Mouse (Mus musculus): Measurements from ENCODE around the gene Wdr20. TPM values are rescaled to one million over a fixed set of nuclear protein-coding genes. Genes with fewer than 3 reads are reported as not detected.
A peak's percentile ranks its signal among the peaks of the same experiment; 100 is the strongest.

Wdr20 gene
- polyA plus RNA-seq, 2 experiments: 7.5 to 10.1 TPM

- no peak overlapping the region for H3K4me2 ChIP-seq (ENCODE audit: low read depth)
- peaks cover 0 to 6% of the 10 kb centered on the region in 2 experiments; a peak in 2 of 4 replicates for H3K4me1 ChIP-seq (replicated peaks; ENCODE audit: control insufficient read depth in 2 of 2, insufficient read depth in 2 of 2, low read length in 1 of 2)
- 51% methylated on average over 5 of the region's 5 CpGs for WGBS (ENCODE audit: insufficient replicate concordance)
- no peak overlapping the region for H3K27ac ChIP-seq
- no peaks in the 10 kb centered on the region for H3K9me3 ChIP-seq (ENCODE audit: control insufficient read depth, low read length)
- no peak for TF ChIP-seq EP300 (IDR thresholded peaks at IDR 0.05; ENCODE audit: low read depth)
- TF ChIP-seq CTCF (IDR thresholded peaks at IDR 0.05; ENCODE audit: low read depth): no peak
- H3K36me3 ChIP-seq (replicated peaks; ENCODE audit: control insufficient read depth, insufficient read depth, low read depth): no peaks in the 10 kb centered on the region
- H3K9ac ChIP-seq (replicated peaks): no peak overlapping the region
- H3K27me3 ChIP-seq (ENCODE audit: control insufficient read depth, insufficient read depth, low read length): no peaks in the 10 kb centered on the region
- DNase-seq (ENCODE audit: low read depth in 3 of 3, low spot score in 3 of 3): no peak
- no peak overlapping the region for H3K4me3 ChIP-seq (ENCODE audit: insufficient read depth in 1 of 2, low read depth in 2 of 2, low read length in 2 of 2)
- ATAC-seq (ENCODE audit: insufficient read depth): no peak
Measured at GRCm38 (mm10) chr12:110711270-110711669, 26.5 kb upstream of the Wdr20 start.

- no peak for DNase-seq (ENCODE audit: low read depth in 3 of 3, low spot score in 3 of 3)
- no peak overlapping the region for H3K4me3 ChIP-seq (ENCODE audit: insufficient read depth in 1 of 2, low read depth in 2 of 2, low read length in 2 of 2)
- WGBS (ENCODE audit: insufficient replicate concordance): 79% methylated on average over 6 of the region's 6 CpGs
- no peak for ATAC-seq (ENCODE audit: insufficient read depth)
- no peaks in the 10 kb centered on the region for H3K36me3 ChIP-seq (replicated peaks; ENCODE audit: control insufficient read depth, insufficient read depth, low read depth)
- no peak overlapping the region for H3K27ac ChIP-seq
- H3K27me3 ChIP-seq (ENCODE audit: control insufficient read depth, insufficient read depth, low read length): peaks cover 3% of the 10 kb centered on the region
- no peak overlapping the region for H3K4me2 ChIP-seq (ENCODE audit: low read depth)
- no peaks in the 10 kb centered on the region for H3K9me3 ChIP-seq (ENCODE audit: control insufficient read depth, low read length)
- peak; percentile 69 for TF ChIP-seq CTCF (IDR thresholded peaks at IDR 0.05; ENCODE audit: low read depth)
- no peak for TF ChIP-seq EP300 (IDR thresholded peaks at IDR 0.05; ENCODE audit: low read depth)
- no peak overlapping the region for H3K9ac ChIP-seq (replicated peaks)
- no peaks in the 10 kb centered on the region for H3K4me1 ChIP-seq (replicated peaks; ENCODE audit: control insufficient read depth in 2 of 2, insufficient read depth in 2 of 2, low read length in 1 of 2)
Measured at GRCm38 (mm10) chr12:110713784-110714183, 24.0 kb upstream of the Wdr20 start.

GRCm38 (mm10) chr12:110714215-110714614 lies 23.5 kb upstream of the Wdr20 start:
- H3K27me3 ChIP-seq (ENCODE audit: control insufficient read depth, insufficient read depth, low read length): peaks cover 8% of the 10 kb centered on the region
- DNase-seq (ENCODE audit: low read depth in 3 of 3, low spot score in 3 of 3) (no peak), ATAC-seq (ENCODE audit: insufficient read depth) (no peak)
- H3K27ac ChIP-seq: no peak overlapping the region
- no peaks in the 10 kb centered on the region for H3K36me3 ChIP-seq (replicated peaks; ENCODE audit: control insufficient read depth, insufficient read depth, low read depth)
- H3K9ac ChIP-seq (replicated peaks): no peak overlapping the region
- no peaks in the 10 kb centered on the region for H3K4me1 ChIP-seq (replicated peaks; ENCODE audit: control insufficient read depth in 2 of 2, insufficient read depth in 2 of 2, low read length in 1 of 2)
- WGBS (ENCODE audit: insufficient replicate concordance): 30% methylated on average over 6 of the region's 6 CpGs
- H3K4me2 ChIP-seq (ENCODE audit: low read depth): no peak overlapping the region
- TF ChIP-seq EP300 (IDR thresholded peaks at IDR 0.05; ENCODE audit: low read depth): no peak
- no peak overlapping the region for H3K4me3 ChIP-seq (ENCODE audit: insufficient read depth in 1 of 2, low read depth in 2 of 2, low read length in 2 of 2)
- H3K9me3 ChIP-seq (ENCODE audit: control insufficient read depth, low read length): no peaks in the 10 kb centered on the region

- H3K4me2 ChIP-seq (ENCODE audit: low read depth): no peak overlapping the region
- ATAC-seq (ENCODE audit: insufficient read depth) (no peak), DNase-seq (ENCODE audit: low read depth in 3 of 3, low spot score in 3 of 3) (no peak)
- H3K4me1 ChIP-seq (replicated peaks; ENCODE audit: control insufficient read depth in 2 of 2, insufficient read depth in 2 of 2, low read length in 1 of 2): no peaks in the 10 kb centered on the region
- no peaks in the 10 kb centered on the region for H3K36me3 ChIP-seq (replicated peaks; ENCODE audit: control insufficient read depth, insufficient read depth, low read depth)
- no peak overlapping the region for H3K27ac ChIP-seq
- peaks cover 14% of the 10 kb centered on the region for H3K27me3 ChIP-seq (ENCODE audit: control insufficient read depth, insufficient read depth, low read length)
- no peak overlapping the region for H3K4me3 ChIP-seq (ENCODE audit: insufficient read depth in 1 of 2, low read depth in 2 of 2, low read length in 2 of 2)
- WGBS (ENCODE audit: insufficient replicate concordance): 37% methylated on average over 5 of the region's 5 CpGs
- TF ChIP-seq CTCF (IDR thresholded peaks at IDR 0.05; ENCODE audit: low read depth): no peak
- no peak for TF ChIP-seq EP300 (IDR thresholded peaks at IDR 0.05; ENCODE audit: low read depth)
- no peaks in the 10 kb centered on the region for H3K9me3 ChIP-seq (ENCODE audit: control insufficient read depth, low read length)
- no peak overlapping the region for H3K9ac ChIP-seq (replicated peaks)
Measured at GRCm38 (mm10) chr12:110716004-110716403, 21.7 kb upstream of the Wdr20 start.

GRCm38 (mm10) chr12:110725051-110725450 lies 12.7 kb upstream of the Wdr20 start:
- no peak overlapping the region for H3K4me2 ChIP-seq (ENCODE audit: low read depth)
- no peak overlapping the region for H3K9ac ChIP-seq (replicated peaks)
- H3K36me3 ChIP-seq (replicated peaks; ENCODE audit: control insufficient read depth, insufficient read depth, low read depth): no peaks in the 10 kb centered on the region
- 80% methylated on average over 5 of the region's 5 CpGs for WGBS (ENCODE audit: insufficient replicate concordance)
- ATAC-seq (ENCODE audit: insufficient read depth) (no peak), DNase-seq (ENCODE audit: low read depth in 3 of 3, low spot score in 3 of 3) (no peak)
- H3K4me3 ChIP-seq (ENCODE audit: insufficient read depth in 1 of 2, low read depth in 2 of 2, low read length in 2 of 2): no peak overlapping the region
- 0 out of 4 replicates have a peak, but pooled peaks cover 0 to 4% of the 10 kb centered on the region in 2 experiments for H3K4me1 ChIP-seq (replicated peaks; ENCODE audit: control insufficient read depth in 2 of 2, insufficient read depth in 2 of 2, low read length in 1 of 2)
- H3K9me3 ChIP-seq (ENCODE audit: control insufficient read depth, low read length): no peaks in the 10 kb centered on the region
- no peak overlapping the region for H3K27ac ChIP-seq
- H3K27me3 ChIP-seq (ENCODE audit: control insufficient read depth, insufficient read depth, low read length): peaks cover 6% of the 10 kb centered on the region
- no peak for TF ChIP-seq CTCF (IDR thresholded peaks at IDR 0.05; ENCODE audit: low read depth)
- TF ChIP-seq EP300 (IDR thresholded peaks at IDR 0.05; ENCODE audit: low read depth): no peak
